Mouse (Mus musculus) forebrain, embryonic 12.5 days (tissue): ENCODE data around the gene Ncbp3. TPM values are rescaled to one million over a fixed set of nuclear protein-coding genes. Genes with fewer than 3 reads are reported as not detected.

Experiments used
- ATAC-seq: fragments of 200-750 bp; cut with Nextera tagmentation; 2 replicates; pipeline ENCODE4 v1.8.0; 2017; ENCODE audit warnings: moderate TSS enrichment; ENCODE audit not compliant: low FRiP score
- H3K27ac ChIP-seq: fragments of 300-500 bp; sonication (generic); 2 replicates; pipeline ENCODE4 v1.5.1; 2016; ENCODE audit warnings: mild to moderate bottlenecking
- H3K27me3 ChIP-seq: fragments of 300-500 bp; sonication (generic); 2 replicates; pipeline ENCODE4 v1.6.1; 2016; ENCODE audit warnings: mild to moderate bottlenecking
- H3K36me3 ChIP-seq: fragments of 300-500 bp; sonication (generic); replicated peaks from 2 replicates; pipeline ENCODE4 v1.6.1; 2016; ENCODE audit warnings: mild to moderate bottlenecking
- H3K4me1 ChIP-seq: fragments of 300-500 bp; sonication (generic); 2 replicates; pipeline ENCODE4 v1.6.1; 2016
- H3K4me2 ChIP-seq: fragments of 300-500 bp; sonication (generic); 2 replicates; pipeline ENCODE4 v1.6.1; 2016; ENCODE audit warnings: mild to moderate bottlenecking, moderate library complexity
- H3K4me3 ChIP-seq: fragments of 300-500 bp; sonication (generic); replicated peaks from 2 replicates; pipeline ENCODE4 v1.5.1; 2016; ENCODE audit warnings: mild to moderate bottlenecking
- H3K9ac ChIP-seq: fragments of 300-500 bp; sonication (generic); 2 replicates; pipeline ENCODE4 v1.6.1; 2016; ENCODE audit warnings: mild to moderate bottlenecking
- H3K9me3 ChIP-seq: fragments of 300-500 bp; sonication (generic); 2 replicates; pipeline ENCODE4 v1.6.1; 2016
- WGBS: fragments of 180-500 bp; shearing (Covaris S2); methylation state at CpG from one replicate; pipeline ENCODE4 v1.1.7; 2016; 5-methylcytosine and 5-hydroxymethylcytosine counted together
- polyA plus RNA-seq: library from polyadenylated mRNA; unstranded; fragments of >200 nt; fragmentation: Nextera tagmentation; extraction: Ambion mirVana; gene quantifications from 2 replicates; pipeline ENCODE4 v1.2.1, GENCODE M21; 2016

Ncbp3 gene
- polyA plus RNA-seq, 1 experiment from 2014 or later, result 13.6 TPM

- 96% methylated on average over 6 of the region's 6 CpGs for WGBS
- Histone ChIP-seq H3K27ac (no peak overlapping the region), H3K36me3 (peaks cover 57% of the 10 kb centered on the region), H3K4me1 (peaks cover 36% of the 10 kb centered on the region), H3K9ac (no peak overlapping the region), H3K9me3 (no peaks in the 10 kb centered on the region), H3K4me3 (no peak overlapping the region), H3K27me3 (no peaks in the 10 kb centered on the region), H3K4me2 (no peak overlapping the region)
- no peak for ATAC-seq
These were observed 85.4 kb downstream of the Ncbp3 start for GRCm38 (mm10) chr11:73132999-73133398.

- Histone ChIP-seq H3K4me1 (peaks cover 41% of the 10 kb centered on the region), H3K27ac (no peak overlapping the region), H3K4me3 (no peak overlapping the region), H3K4me2 (peak overlapping the region; percentile 15), H3K36me3 (peaks cover 55% of the 10 kb centered on the region), H3K9me3 (no peaks in the 10 kb centered on the region), H3K27me3 (no peaks in the 10 kb centered on the region), H3K9ac (no peak overlapping the region)
- no peak for ATAC-seq
- whole genome bisulfite sequencing, result 94% methylated on average over 5 of the region's 5 CpGs
These were observed 86.6 kb downstream of the Ncbp3 start for GRCm38 (mm10) chr11:73134222-73134621.

- Histone ChIP-seq H3K4me2 (peak overlapping the region; percentile 81), H3K9ac (peak overlapping the region; percentile 80; the same call in 1 of the 2 replicates), H3K27ac (no peak overlapping the region), H3K9me3 (no peaks in the 10 kb centered on the region), H3K27me3 (no peaks in the 10 kb centered on the region), H3K4me1 (peaks cover 41% of the 10 kb centered on the region), H3K4me3 (peak overlapping the region; percentile 87), H3K36me3 (peaks cover 41% of the 10 kb centered on the region)
- no peak for ATAC-seq
- WGBS, result 92% methylated on average over 6 of the region's 6 CpGs
These were observed 89.0 kb downstream of the Ncbp3 start for GRCm38 (mm10) chr11:73136587-73136986.

GRCm38 (mm10) chr11:73137116-73137515 lies 89.5 kb downstream of the Ncbp3 start:
- Histone ChIP-seq H3K27ac (no peak overlapping the region), H3K4me3 (peak overlapping the region; percentile 87), H3K4me2 (peak overlapping the region; percentile 81), H3K27me3 (no peaks in the 10 kb centered on the region), H3K4me1 (peaks cover 41% of the 10 kb centered on the region), H3K36me3 (peaks cover 39% of the 10 kb centered on the region), H3K9ac (peak overlapping the region; percentile 80), H3K9me3 (no peaks in the 10 kb centered on the region)
- 44% methylated on average over 11 of the region's 11 CpGs for WGBS
- no peak for ATAC-seq

- H3K27ac ChIP-seq, result no peak within 1 kb of the TSS
- under 1% methylated on average over 75 of the region's 84 CpGs for WGBS
- peak within 1 kb of the TSS; percentile 81 for H3K4me2 ChIP-seq
- H3K4me3 ChIP-seq, result peak within 1 kb of the TSS; percentile 87
- ATAC-seq, result peak; percentile 93
- H3K36me3 ChIP-seq, result peaks cover 32% of the 10 kb centered on the region
- H3K9ac ChIP-seq, result peak within 1 kb of the TSS; percentile 80
- H3K9me3 ChIP-seq, result no peaks in the 10 kb centered on the region
- no peaks in the 10 kb centered on the region for H3K27me3 ChIP-seq
- peaks cover 41% of the 10 kb centered on the region for H3K4me1 ChIP-seq
These were observed 90.3 kb downstream of the Ncbp3 start, which contains the start of gene Haspin for GRCm38 (mm10) chr11:73137591-73138501. Haspin (minus strand) TSS chr11:73138294.

Other genes starting within 250 kb of the Ncbp3 start
- gene Atp2a3, start 86.6 kb upstream of the Ncbp3 start, polyA plus RNA-seq, result 0.60 and 0.68 TPM in 2 replicates
- gene P2rx1, start 48.7 kb upstream of the Ncbp3 start, polyA plus RNA-seq, result 0.52 and 0.74 TPM in 2 replicates
- gene Camkk1, start 28.8 kb upstream of the Ncbp3 start, polyA plus RNA-seq, result 9.0 and 9.7 TPM in 2 replicates
- 0.37 and 0.38 TPM in 2 replicates for gene Itgae, start 42.8 kb downstream of the Ncbp3 start, polyA plus RNA-seq
- gene Haspin, start 90.5 kb downstream of the Ncbp3 start, polyA plus RNA-seq, result 18.5 and 19.1 TPM in 2 replicates
- gene P2rx5, start 112.6 kb downstream of the Ncbp3 start, polyA plus RNA-seq, result 0.27 and 0.42 TPM in 2 replicates
- gene Emc6, start 129.3 kb downstream of the Ncbp3 start, polyA plus RNA-seq, result 123 and 129 TPM in 2 replicates
- gene Tax1bp3, start 129.3 kb downstream of the Ncbp3 start, polyA plus RNA-seq, result 158 and 163 TPM in 2 replicates
- 19.0 and 19.2 TPM in 2 replicates for gene Ctns, start 151.3 kb downstream of the Ncbp3 start, polyA plus RNA-seq
- 1.1 and 1.2 TPM in 2 replicates for gene Shpk, start 151.7 kb downstream of the Ncbp3 start, polyA plus RNA-seq
- not detected in 2 replicates for gene Trpv1, start 186.5 kb downstream of the Ncbp3 start, polyA plus RNA-seq
- 0.04 TPM in 1 of 2 replicates, not detected in the other for gene Trpv3, start 219.6 kb downstream of the Ncbp3 start, polyA plus RNA-seq